Mouse (Mus musculus) erythroblast, embryonic 14.5 days (primary cell): ENCODE measurements around the gene Dgkb. TPM values are rescaled to one million over a fixed set of nuclear protein-coding genes. Genes with fewer than 3 reads are reported as not detected.

Experiments used
- H3K27me3 ChIP-seq: 2 replicates; pipeline ENCODE4 v1.6.1; 2012; ENCODE audit warnings: inconsistent platforms; ENCODE audit not compliant: control insufficient read depth
- H3K36me3 ChIP-seq: 2 replicates; pipeline ENCODE4 v1.6.1; 2012; ENCODE audit warnings: mild to moderate bottlenecking, inconsistent platforms; ENCODE audit not compliant: control insufficient read depth
- H3K4me1 ChIP-seq: 2 replicates; pipeline ENCODE4 v1.6.1; 2012; ENCODE audit warnings: inconsistent platforms; ENCODE audit not compliant: control insufficient read depth
- H3K4me3 ChIP-seq: replicated peaks from 2 replicates; pipeline ENCODE3; 2012; ENCODE audit warnings: moderate library complexity, mild to moderate bottlenecking, inconsistent platforms
- H3K9me3 ChIP-seq: 2 replicates; pipeline ENCODE4 v1.6.1; 2012; ENCODE audit warnings: low read length, inconsistent platforms, mixed read lengths; ENCODE audit not compliant: control insufficient read depth
- GATA1 ChIP-seq: IDR thresholded peaks from 2 replicates; pipeline ENCODE4 v1.6.1; 2012; ENCODE audit warnings: low read length, inconsistent platforms, mixed read lengths
- TAL1 ChIP-seq: IDR thresholded peaks from 3 replicates; pipeline ENCODE4 v1.6.1; 2012; ENCODE audit warnings: low read length, inconsistent platforms, mixed read lengths
- polyA plus RNA-seq: library from polyadenylated mRNA; stranded (reverse); fragments of >175 nt; gene quantifications from 2 replicates; pipeline ENCODE4 v1.2.3, GENCODE M21; 2012

Dgkb gene
- polyA plus RNA-seq, 1 experiment, result not detected

DNA sequence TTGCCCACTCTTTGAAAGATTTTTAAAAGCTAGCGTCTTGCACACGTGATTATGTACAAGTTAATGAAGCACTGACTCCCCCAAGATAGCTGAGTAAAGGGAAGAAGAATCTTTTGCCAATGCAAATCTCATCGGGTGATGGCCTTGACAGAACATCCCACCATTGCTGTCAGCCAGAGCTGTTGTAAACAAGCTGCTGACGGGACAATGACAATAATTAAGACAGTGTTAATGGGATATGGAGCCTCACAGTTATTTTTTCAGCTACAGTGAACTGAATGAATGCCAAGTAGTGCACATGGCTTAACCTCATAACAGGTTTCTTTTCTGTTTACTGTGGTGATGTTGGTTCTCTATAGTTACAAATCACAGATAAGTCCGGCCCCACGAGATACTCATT, 568.4 kb downstream of the Dgkb start:
- no peaks in the 10 kb centered on the region; the same call in 1 of the 2 replicates for H3K9me3 ChIP-seq
- no peak for TF ChIP-seq GATA1
- no peak for TF ChIP-seq TAL1
- no peaks in the 10 kb centered on the region for H3K4me1 ChIP-seq
- no peaks in the 10 kb centered on the region for H3K36me3 ChIP-seq
- no peak overlapping the region for H3K4me3 ChIP-seq
- H3K27me3 ChIP-seq, result no peaks in the 10 kb centered on the region

- Histone ChIP-seq H3K36me3 (no peaks in the 10 kb centered on the region), H3K4me1 (no peaks in the 10 kb centered on the region)
- TF ChIP-seq GATA1 (no peak), TAL1 (no peak)
These were observed 569.5 kb downstream of the Dgkb start for GRCm38 (mm10) chr12:38386991-38387390.

DNA sequence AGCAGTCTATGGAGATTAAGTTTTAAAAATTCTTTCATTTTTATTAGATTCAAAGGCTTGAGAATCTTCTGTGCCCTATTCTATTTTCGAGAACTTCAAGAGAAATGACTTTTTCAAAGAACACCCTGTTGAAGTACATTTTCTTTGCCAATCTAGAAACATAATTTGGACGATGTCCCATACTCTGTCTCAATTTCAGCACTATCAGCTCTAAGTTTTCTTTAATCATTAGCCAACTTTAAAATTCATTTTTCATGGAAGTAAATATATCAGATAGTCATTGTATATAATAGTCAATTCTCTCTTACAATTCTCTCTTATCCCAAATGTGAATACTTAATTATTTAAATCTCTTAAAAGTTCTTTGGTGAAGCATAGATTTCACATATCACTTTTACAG, 570.1 kb downstream of the Dgkb start:
- no peak for TF ChIP-seq TAL1

More at GRCm38 (mm10) chr12:38386991-38387390, 569.5 kb downstream of the Dgkb start:
- Histone ChIP-seq H3K27me3 (no peaks in the 10 kb centered on the region), H3K4me3 (no peak overlapping the region), H3K9me3 (no peaks in the 10 kb centered on the region; the same call in 1 of the 2 replicates)

DNA sequence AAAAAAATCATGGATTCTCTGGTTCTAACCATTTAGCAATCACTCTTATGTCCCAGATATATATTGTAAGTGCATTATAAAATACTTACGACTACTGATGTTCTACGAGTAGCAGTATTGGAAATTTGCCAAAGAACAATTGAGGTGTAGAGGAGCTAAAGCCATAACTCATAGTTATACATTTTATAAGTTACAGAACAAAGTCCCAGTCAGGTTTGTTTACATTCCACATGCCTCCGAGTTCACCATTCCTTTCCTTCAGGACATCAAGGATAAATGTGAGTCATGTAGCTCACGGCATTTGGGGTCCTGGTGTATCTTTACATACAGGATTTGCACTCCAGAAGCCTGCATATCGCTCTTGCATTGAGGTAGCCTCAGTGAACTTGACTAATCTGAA, 570.7 kb downstream of the Dgkb start:
- no peaks in the 10 kb centered on the region; the same call in 1 of the 2 replicates for H3K9me3 ChIP-seq
- TF ChIP-seq TAL1, result no peak
- TF ChIP-seq GATA1, result no peak
- H3K4me3 ChIP-seq, result no peak overlapping the region
- H3K4me1 ChIP-seq, result no peaks in the 10 kb centered on the region
- no peaks in the 10 kb centered on the region for H3K36me3 ChIP-seq
- no peaks in the 10 kb centered on the region for H3K27me3 ChIP-seq

More for the DNA sequence above, 570.1 kb downstream of the Dgkb start:
- no peaks in the 10 kb centered on the region for H3K36me3 ChIP-seq
- H3K4me3 ChIP-seq, result no peak overlapping the region
- no peaks in the 10 kb centered on the region for H3K4me1 ChIP-seq
- H3K9me3 ChIP-seq, result no peaks in the 10 kb centered on the region; the same call in 1 of the 2 replicates
- no peaks in the 10 kb centered on the region for H3K27me3 ChIP-seq

- H3K36me3 ChIP-seq, result no peaks in the 10 kb centered on the region
- no peaks in the 10 kb centered on the region for H3K27me3 ChIP-seq
- TF ChIP-seq GATA1 (no peak), TAL1 (no peak)
- H3K9me3 ChIP-seq, result peaks cover 8% of the 10 kb centered on the region; the same call in 1 of the 2 replicates
- H3K4me3 ChIP-seq, result no peak overlapping the region
- no peaks in the 10 kb centered on the region for H3K4me1 ChIP-seq
These were observed 580.3 kb downstream of the Dgkb start for GRCm38 (mm10) chr12:38397754-38398312.

GRCm38 (mm10) chr12:38400089-38400488, 582.6 kb downstream of the Dgkb start:
- Histone ChIP-seq H3K36me3 (no peaks in the 10 kb centered on the region), H3K9me3 (peaks cover 8% of the 10 kb centered on the region; the same call in 1 of the 2 replicates), H3K4me3 (no peak overlapping the region), H3K27me3 (no peaks in the 10 kb centered on the region), H3K4me1 (no peaks in the 10 kb centered on the region)
- no peak for TF ChIP-seq TAL1

DNA sequence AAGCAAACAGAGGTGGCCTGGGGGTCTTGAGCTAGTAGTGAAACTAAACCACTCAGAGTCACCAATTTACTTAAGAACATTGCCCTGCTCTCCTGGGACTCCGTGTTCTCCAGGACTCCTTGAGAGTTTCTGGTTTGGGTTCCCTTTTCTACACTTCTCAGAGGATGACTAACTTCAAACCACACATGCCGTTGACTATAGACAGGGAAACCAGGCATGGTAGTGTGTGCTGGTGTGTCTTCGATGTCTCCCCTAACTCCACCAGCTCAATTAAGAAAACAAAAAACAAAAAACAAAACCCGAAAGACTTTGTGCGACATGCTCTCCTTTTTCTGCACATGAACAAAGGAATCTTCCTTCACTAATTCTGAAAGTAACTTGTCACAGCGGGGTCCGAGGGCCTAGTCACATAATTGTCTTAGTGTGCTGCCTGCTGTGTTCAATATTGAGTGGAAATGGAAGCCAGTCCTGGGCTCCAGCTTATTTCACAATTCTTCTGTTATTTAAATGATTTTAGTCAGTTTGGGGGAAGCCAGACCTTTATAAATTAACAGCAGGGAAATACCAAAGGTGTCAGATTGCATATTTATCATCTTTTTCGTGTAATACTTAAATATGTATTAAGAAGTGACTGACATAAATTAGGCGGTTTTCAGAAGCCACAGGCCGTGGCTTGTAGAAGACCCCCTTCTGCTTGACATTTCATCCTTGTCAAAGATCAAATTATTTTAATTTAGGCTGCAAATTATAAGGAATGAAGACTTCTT, 618.0 kb downstream of the Dgkb start:
- Histone ChIP-seq H3K27me3 (no peaks in the 10 kb centered on the region), H3K9me3 (no peaks in the 10 kb centered on the region), H3K36me3 (no peaks in the 10 kb centered on the region), H3K4me1 (no peaks in the 10 kb centered on the region), H3K4me3 (no peak overlapping the region)
- TF ChIP-seq TAL1 (no peak), GATA1 (no peak)

- TF ChIP-seq TAL1 (no peak), GATA1 (no peak)
- Histone ChIP-seq H3K27me3 (no peaks in the 10 kb centered on the region), H3K36me3 (no peaks in the 10 kb centered on the region), H3K4me3 (no peak overlapping the region), H3K9me3 (no peaks in the 10 kb centered on the region), H3K4me1 (no peaks in the 10 kb centered on the region)
These were observed 618.6 kb downstream of the Dgkb start for GRCm38 (mm10) chr12:38436131-38436436.

DNA sequence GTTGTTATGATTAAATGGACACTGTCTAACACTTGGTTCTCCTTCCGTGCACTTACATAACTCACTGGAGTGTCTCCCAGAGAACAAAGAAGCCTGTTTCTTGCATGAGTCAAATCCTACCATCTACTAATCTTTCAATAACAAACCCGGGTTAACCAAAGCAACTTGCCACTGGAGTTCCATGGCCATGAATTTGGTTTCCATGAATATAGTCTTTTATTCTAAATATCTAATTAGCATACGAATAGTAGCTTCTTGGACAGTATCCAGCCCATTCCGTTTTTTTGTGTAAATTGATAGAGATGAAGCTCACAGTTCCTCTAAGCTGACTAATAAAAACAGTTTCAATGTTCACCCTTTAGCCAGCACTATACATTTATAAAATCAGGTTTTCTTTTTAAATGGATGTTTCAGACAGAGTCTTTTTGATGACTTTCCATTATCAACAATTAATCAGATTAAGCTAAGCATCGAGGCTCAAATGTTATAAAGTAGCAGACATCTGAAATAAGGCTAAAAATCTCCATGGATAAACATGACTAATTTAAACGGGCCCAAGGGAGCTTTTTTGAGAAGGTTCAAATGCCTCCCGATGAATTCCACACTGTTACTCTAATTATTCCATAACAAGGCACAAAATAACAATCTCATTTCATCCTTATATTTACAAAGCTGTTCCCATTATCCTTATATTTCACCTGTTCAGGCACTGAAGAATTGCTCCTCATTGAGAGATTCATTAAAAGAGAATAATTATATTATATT, 633.0 kb downstream of the Dgkb start:
- no peaks in the 10 kb centered on the region for H3K9me3 ChIP-seq
- no peak overlapping the region for H3K4me3 ChIP-seq
- TF ChIP-seq GATA1, result no peak
- TF ChIP-seq TAL1, result no peak
- no peaks in the 10 kb centered on the region for H3K4me1 ChIP-seq
- H3K27me3 ChIP-seq, result no peaks in the 10 kb centered on the region
- H3K36me3 ChIP-seq, result no peaks in the 10 kb centered on the region
